Mouse (Mus musculus) lung, embryonic 14.5 days (tissue): Measurements from ENCODE around the gene Smc1b. TPM values are rescaled to one million over a fixed set of nuclear protein-coding genes. Genes with fewer than 3 reads are reported as not detected.

Experiments
- ATAC-seq: fragments of 200-750 bp; cut with Nextera tagmentation; 2 replicates; pipeline ENCODE4 v1.8.0; 2017; ENCODE audit warnings: mild to moderate bottlenecking, moderate TSS enrichment, moderate library complexity; ENCODE audit not compliant: insufficient read depth
- DNase-seq: peaks from one replicate; pipeline ENCODE4 v3.0.0-alpha.2; 2015
- H3K27ac ChIP-seq: fragments of 300-500 bp; sonication (generic); 2 replicates; pipeline ENCODE4 v1.5.1; 2014; ENCODE audit warnings: low read depth, mild to moderate bottlenecking, moderate library complexity
- H3K27me3 ChIP-seq: fragments of 300-500 bp; sonication (generic); 2 replicates; pipeline ENCODE4 v1.6.1; 2014; ENCODE audit warnings: low read length, control low read depth; ENCODE audit not compliant: insufficient read depth
- H3K36me3 ChIP-seq: fragments of 300-500 bp; sonication (generic); 2 replicates; pipeline ENCODE4 v1.6.1; 2014; ENCODE audit warnings: control low read depth; ENCODE audit not compliant: insufficient read depth
- H3K4me1 ChIP-seq: fragments of 300-500 bp; sonication (generic); 2 replicates; pipeline ENCODE4 v1.6.1; 2014; ENCODE audit warnings: antibody characterized with exemption, control low read depth; ENCODE audit not compliant: insufficient read depth
- H3K4me2 ChIP-seq: fragments of 300-500 bp; sonication (generic); 2 replicates; pipeline ENCODE4 v1.6.1; 2014; ENCODE audit warnings: mild to moderate bottlenecking
- H3K4me3 ChIP-seq: fragments of 300-500 bp; sonication (generic); 2 replicates; pipeline ENCODE4 v1.5.1; 2014; ENCODE audit warnings: low read depth, low read length
- H3K9ac ChIP-seq: fragments of 300-500 bp; sonication (generic); 2 replicates; pipeline ENCODE4 v1.6.1; 2014
- H3K9me3 ChIP-seq: fragments of 300-500 bp; sonication (generic); 2 replicates; pipeline ENCODE4 v1.6.1; 2016; ENCODE audit warnings: low read depth, low read length, control low read depth
- CTCF ChIP-seq: IDR thresholded peaks from 2 replicates; pipeline ENCODE4 v1.5.1; 2016; ENCODE audit warnings: antibody characterized with exemption, low read depth
- WGBS: fragments of 180-500 bp; shearing (Covaris S2); extraction: QIAGEN DNeasy Blood & Tissue Kit; methylation state at CpG from one replicate; pipeline ENCODE4 v1.1.7; 2014; 5-methylcytosine and 5-hydroxymethylcytosine counted together
- polyA plus RNA-seq: library from polyadenylated mRNA; unstranded; fragments of >200 nt; fragmentation: Nextera tagmentation; extraction: Ambion mirVana; gene quantifications from 2 replicates; pipeline ENCODE4 v1.2.1, GENCODE M21; 2014

Smc1b gene
- polyA plus RNA-seq, 1 experiment from 2014 or later = 0.21 TPM

DNA sequence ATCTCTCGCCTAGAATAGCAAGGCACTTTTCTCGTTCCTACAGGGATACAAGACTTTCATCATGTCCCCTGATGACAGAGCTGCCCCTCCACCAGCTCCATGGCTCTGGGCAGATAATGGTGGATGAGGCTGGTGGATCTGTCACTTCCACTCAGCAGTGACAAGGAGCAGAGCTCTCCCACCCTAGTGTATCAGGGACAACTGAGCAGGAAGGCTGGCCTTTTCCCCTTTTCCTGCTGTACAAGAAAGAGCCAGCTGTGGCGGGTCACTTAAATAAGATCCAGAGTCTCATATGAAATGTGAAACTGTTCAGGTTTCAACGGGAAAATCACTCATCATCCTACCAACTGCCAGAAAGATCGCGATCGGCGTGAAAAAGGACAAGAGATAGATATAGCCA is 41.7 kb upstream of the Smc1b start:
- no peak overlapping the region for H3K4me3 ChIP-seq
- H3K4me2 ChIP-seq = no peak overlapping the region
- 61% methylated on average over 8 of the region's 8 CpGs for WGBS
- no peaks in the 10 kb centered on the region for H3K36me3 ChIP-seq
- no peak for ATAC-seq
- no peak for TF ChIP-seq CTCF
- peaks cover 18% of the 10 kb centered on the region for H3K4me1 ChIP-seq
- H3K9me3 ChIP-seq = no peaks in the 10 kb centered on the region
- H3K9ac ChIP-seq = no peak overlapping the region
- DNase-seq = no peak
- no peaks in the 10 kb centered on the region for H3K27me3 ChIP-seq
- H3K27ac ChIP-seq = 0 out of 2 replicates have a peak overlapping the region, but pooled peaks have one; percentile 33

DNA sequence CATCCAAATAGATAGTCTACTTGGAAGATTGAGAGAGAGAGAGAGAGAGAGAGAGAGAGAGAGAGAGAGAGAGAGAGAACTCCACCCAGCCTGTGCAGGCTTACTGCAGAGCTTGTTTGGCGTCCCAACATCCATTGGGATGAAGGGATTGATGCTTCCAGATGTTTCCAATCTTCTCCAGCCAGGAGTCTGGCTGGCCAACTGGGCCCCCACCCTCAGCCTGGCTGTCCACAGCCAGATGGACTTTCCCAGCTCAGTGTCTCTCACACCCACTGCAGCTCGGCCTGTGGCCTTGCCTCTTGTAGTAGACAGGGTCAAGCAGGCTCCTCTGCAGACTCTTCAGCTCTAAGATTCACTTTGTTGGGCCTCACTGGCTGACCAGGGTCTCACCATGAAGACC is 40.3 kb upstream of the Smc1b start:
- peak overlapping the region; percentile 18; the same call in 1 of the 2 replicates for H3K27ac ChIP-seq
- H3K4me2 ChIP-seq = no peak overlapping the region
- H3K9ac ChIP-seq = no peak overlapping the region
- ATAC-seq = peak; percentile 93
- peaks cover 18% of the 10 kb centered on the region for H3K4me1 ChIP-seq
- 50% methylated on average over 2 of the region's 2 CpGs for WGBS
- no peak for TF ChIP-seq CTCF
- peak; percentile 86 for DNase-seq
- H3K9me3 ChIP-seq = no peaks in the 10 kb centered on the region
- H3K27me3 ChIP-seq = no peaks in the 10 kb centered on the region
- H3K4me3 ChIP-seq = no peak overlapping the region
- H3K36me3 ChIP-seq = no peaks in the 10 kb centered on the region

DNA sequence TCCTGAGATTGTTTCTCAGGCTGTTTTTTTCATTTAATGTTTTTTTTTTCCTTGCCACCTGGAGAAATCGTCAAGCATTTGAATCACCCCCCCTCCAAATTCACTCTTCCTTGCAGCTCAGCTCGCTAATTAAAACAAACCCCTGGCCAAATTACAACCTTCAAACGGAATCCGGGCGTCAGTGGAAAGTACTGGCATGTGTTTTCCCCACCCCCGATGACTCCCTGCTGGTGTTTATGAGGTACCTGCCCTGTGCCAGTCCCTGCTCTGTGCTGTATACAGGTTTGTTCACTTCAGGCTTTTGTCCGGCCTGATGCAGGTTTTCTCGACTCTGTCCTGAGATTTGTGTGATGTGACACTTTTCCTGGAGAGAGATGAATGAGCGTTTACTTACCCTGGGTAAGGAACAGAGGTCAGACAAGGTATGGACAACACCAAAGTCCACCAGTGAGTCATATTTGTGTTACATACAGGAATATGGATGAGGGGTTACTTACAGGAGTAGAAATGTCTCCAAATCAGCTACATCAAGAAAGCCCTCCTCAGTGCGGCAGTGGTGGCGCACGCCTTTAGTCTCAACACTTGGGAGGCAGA is 35.4 kb upstream of the Smc1b start:
- H3K27me3 ChIP-seq = no peaks in the 10 kb centered on the region
- WGBS = 49% methylated on average over 12 of the region's 12 CpGs
- TF ChIP-seq CTCF = no peak
- peaks cover 9% of the 10 kb centered on the region for H3K4me1 ChIP-seq
- H3K36me3 ChIP-seq = no peaks in the 10 kb centered on the region
- no peak overlapping the region for H3K4me3 ChIP-seq
- no peak overlapping the region; the same call in 1 of the 2 replicates for H3K4me2 ChIP-seq
- H3K9me3 ChIP-seq = no peaks in the 10 kb centered on the region
- H3K27ac ChIP-seq = peak overlapping the region; percentile 73; the same call in 1 of the 2 replicates
- no peak overlapping the region for H3K9ac ChIP-seq
- no peak for DNase-seq
- no peak for ATAC-seq

DNA sequence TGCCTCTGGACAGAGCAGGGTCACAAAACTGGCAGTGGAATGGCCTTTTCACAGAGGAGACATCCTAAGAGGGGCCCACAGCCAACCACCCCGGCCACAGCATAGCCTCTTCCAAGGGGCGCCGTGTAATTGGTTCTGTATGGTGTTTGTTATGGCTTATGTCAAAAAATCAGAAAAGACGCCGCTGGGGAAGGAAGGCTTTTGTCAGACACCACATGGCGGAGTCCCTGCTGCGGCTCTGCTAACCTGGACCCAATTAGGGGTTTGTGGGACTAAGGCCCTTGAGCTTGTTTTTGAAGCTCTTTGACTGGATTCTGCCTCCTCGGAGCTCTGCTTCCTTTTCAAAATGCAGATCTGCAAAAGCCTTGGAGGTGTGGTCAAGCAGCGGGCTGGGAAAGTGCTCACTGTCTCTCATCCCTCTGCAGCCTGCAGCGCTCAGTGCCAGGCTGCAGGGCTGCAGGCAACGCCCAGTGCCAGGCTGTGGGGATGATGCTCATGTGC is 34.7 kb upstream of the Smc1b start:
- WGBS = 34% methylated on average over 11 of the region's 11 CpGs
- H3K9ac ChIP-seq = no peak overlapping the region
- no peaks in the 10 kb centered on the region for H3K36me3 ChIP-seq
- DNase-seq (peak; percentile 71), ATAC-seq (peak; percentile 71)
- no peak for TF ChIP-seq CTCF
- H3K9me3 ChIP-seq = no peaks in the 10 kb centered on the region
- H3K4me1 ChIP-seq = 0 out of 2 replicates have a peak, but pooled peaks cover 8% of the 10 kb centered on the region
- peak overlapping the region; percentile 73 for H3K27ac ChIP-seq
- H3K4me3 ChIP-seq = no peak overlapping the region
- peak overlapping the region; percentile 23; the same call in 1 of the 2 replicates for H3K4me2 ChIP-seq
- H3K27me3 ChIP-seq = no peaks in the 10 kb centered on the region

DNA sequence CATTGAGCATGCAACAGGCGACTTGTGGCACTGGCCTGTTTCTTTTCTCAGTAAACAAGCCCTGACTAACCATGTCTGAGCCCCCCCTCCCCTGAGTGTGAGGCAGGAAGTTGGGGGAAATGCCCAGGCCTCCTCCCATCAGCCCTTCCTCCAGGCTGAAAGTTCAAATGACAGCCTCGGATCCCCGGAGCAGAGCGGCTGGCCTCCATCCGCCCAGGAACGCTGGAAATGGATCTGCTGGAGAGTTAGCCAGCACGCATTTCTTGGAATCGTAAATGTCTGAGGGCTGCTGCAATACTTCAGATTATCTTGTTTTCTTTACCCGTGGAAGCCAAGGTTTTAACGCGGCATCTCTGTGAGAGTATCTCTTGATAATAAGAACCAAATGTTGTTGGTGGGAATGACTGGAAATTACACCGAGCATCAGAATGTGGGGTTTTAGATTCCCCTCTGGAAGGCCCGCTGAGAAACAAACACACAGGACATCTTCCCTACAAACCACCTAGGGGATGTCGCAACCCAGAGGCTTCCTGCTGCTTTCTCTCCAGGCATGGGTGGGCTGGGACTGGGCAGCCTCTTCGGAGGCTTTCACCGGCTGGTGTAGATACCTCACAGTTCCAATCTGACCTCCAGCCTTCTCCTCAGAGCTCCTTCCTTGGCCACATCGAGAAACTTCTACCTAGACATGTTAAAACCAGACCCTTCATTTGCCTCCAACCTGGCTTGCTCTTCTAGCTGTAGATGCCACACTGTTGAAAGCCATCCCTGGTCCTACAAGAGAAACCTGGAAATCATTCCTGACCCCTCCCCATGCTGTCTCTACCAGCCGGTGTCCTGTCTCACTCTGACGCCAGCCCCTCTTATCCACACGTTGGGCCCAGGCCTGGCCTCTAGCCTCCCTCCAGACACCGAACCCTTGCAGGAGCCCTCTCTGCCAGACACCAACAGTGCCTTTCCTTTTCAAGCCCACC is 31.2 kb upstream of the Smc1b start:
- no peak overlapping the region for H3K4me2 ChIP-seq
- H3K9me3 ChIP-seq = no peaks in the 10 kb centered on the region
- WGBS = 32% methylated on average over 21 of the region's 21 CpGs
- H3K9ac ChIP-seq = no peak overlapping the region
- peak overlapping the region; percentile 67; the same call in 1 of the 2 replicates for H3K27ac ChIP-seq
- no peak overlapping the region for H3K4me3 ChIP-seq
- no peak for TF ChIP-seq CTCF
- ATAC-seq (0 out of 2 replicates have a peak, but pooled peaks have one; percentile 23), DNase-seq (peak; percentile 77)
- no peaks in the 10 kb centered on the region for H3K36me3 ChIP-seq
- 0 out of 2 replicates have a peak, but pooled peaks cover 8% of the 10 kb centered on the region for H3K4me1 ChIP-seq
- H3K27me3 ChIP-seq = no peaks in the 10 kb centered on the region

DNA sequence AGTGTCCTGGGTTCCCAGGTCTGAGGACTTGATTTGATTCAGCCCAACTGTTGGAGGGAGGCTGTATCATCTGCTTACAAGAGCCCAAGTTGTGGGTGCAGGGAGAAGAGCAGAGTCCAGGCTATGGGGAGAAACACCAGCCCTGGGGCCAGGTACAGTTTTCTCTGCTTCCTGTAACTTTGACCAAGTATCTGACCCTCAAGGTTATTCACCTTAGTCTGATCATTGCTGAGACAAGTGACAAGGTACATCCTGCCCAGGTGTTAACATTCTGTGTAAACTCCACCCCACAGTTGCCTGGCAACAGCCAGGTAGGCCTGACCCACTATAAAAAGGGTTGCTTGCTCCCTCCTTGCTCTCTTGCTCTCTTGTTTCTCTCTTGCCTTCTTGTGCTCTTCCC is 29.7 kb upstream of the Smc1b start:
- Histone ChIP-seq H3K9ac (no peak overlapping the region), H3K9me3 (no peaks in the 10 kb centered on the region), H3K27me3 (no peaks in the 10 kb centered on the region), H3K36me3 (no peaks in the 10 kb centered on the region), H3K4me3 (no peak overlapping the region), H3K4me1 (0 out of 2 replicates have a peak, but pooled peaks cover 8% of the 10 kb centered on the region), H3K4me2 (no peak overlapping the region), H3K27ac (no peak overlapping the region)
- no peak for TF ChIP-seq CTCF
- DNase-seq = no peak
- ATAC-seq = no peak

DNA sequence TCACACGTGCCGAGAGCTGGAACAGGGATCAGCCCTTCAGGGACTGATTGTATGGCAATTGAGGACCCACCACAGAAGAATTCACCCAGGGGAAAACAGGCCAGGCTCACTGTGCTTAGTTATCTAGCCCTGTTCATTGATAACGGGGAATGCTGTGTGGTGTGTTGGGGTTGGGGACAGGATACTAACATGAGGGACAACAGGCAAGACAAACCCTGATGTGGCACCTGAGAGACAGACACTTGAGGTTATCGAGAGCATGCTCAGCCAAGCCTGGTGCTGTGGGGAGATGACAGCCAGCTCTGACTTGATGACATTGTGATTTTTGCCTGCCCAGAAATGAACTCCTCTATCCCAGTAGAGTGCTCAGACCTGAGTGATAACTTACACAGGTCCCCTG is 24.4 kb upstream of the Smc1b start:
- no peak overlapping the region for H3K4me3 ChIP-seq
- H3K9ac ChIP-seq = no peak overlapping the region
- H3K4me1 ChIP-seq = no peaks in the 10 kb centered on the region
- no peak for TF ChIP-seq CTCF
- H3K4me2 ChIP-seq = no peak overlapping the region
- no peaks in the 10 kb centered on the region for H3K9me3 ChIP-seq
- no peak for ATAC-seq
- H3K36me3 ChIP-seq = no peaks in the 10 kb centered on the region
- 39% methylated on average over 4 of the region's 4 CpGs for WGBS
- no peaks in the 10 kb centered on the region for H3K27me3 ChIP-seq
- no peak overlapping the region for H3K27ac ChIP-seq
- no peak for DNase-seq
